Mouse (Mus musculus): ENCODE measurements around the gene Slc25a21. TPM values are rescaled to one million over a fixed set of nuclear protein-coding genes. Genes with fewer than 3 reads are reported as not detected.

Slc25a21 gene
- polyA plus RNA-seq, 1 experiment = not detected

- Histone ChIP-seq H3K36me3 (ENCODE audit: control insufficient read depth, insufficient read depth) (no peaks in the 10 kb centered on the region), H3K4me3 (ENCODE audit: insufficient read depth, poor library complexity, severe bottlenecking) (no peak overlapping the region), H3K79me3 (ENCODE audit: low read depth) (no peaks in the 10 kb centered on the region), H3ac (ENCODE audit: control insufficient read depth, insufficient read length, low read depth) (no peak overlapping the region), H3K27me3 (ENCODE audit: control insufficient read depth, insufficient read depth, insufficient read length) (peaks cover 58% of the 10 kb centered on the region), H3K79me2 (ENCODE audit: control insufficient read depth, insufficient read depth) (no peaks in the 10 kb centered on the region)
- TF ChIP-seq FOSL1 (IDR thresholded peaks at IDR 0.05; ENCODE audit: insufficient read depth, low read length, poor library complexity, severe bottlenecking) (no peak), MYOD1 (IDR thresholded peaks at IDR 0.05; ENCODE audit: control insufficient read depth, insufficient read length, low read depth) (no peak), MYOG (IDR thresholded peaks at IDR 0.05; ENCODE audit: control insufficient read depth, extremely low read depth, insufficient read length) (no peak), USF1 (IDR thresholded peaks at IDR 0.05; ENCODE audit: low read depth) (no peak), MAX (IDR thresholded peaks at IDR 0.05) (no peak), CEBPB (IDR thresholded peaks at IDR 0.05; ENCODE audit: low read depth) (no peak), CTCF (IDR thresholded peaks at IDR 0.05; ENCODE audit: control insufficient read depth, insufficient read depth, insufficient read length) (no peak)
These were observed 502.3 kb downstream of the Slc25a21 start for GRCm38 (mm10) chr12:56694936-56695335.

GRCm38 (mm10) chr12:56694361-56694760 lies 502.9 kb downstream of the Slc25a21 start:
- no peaks in the 10 kb centered on the region for H3K79me2 ChIP-seq (ENCODE audit: control insufficient read depth, insufficient read depth)
- H3K27me3 ChIP-seq (ENCODE audit: control insufficient read depth, insufficient read depth, insufficient read length) = peaks cover 58% of the 10 kb centered on the region

DNA sequence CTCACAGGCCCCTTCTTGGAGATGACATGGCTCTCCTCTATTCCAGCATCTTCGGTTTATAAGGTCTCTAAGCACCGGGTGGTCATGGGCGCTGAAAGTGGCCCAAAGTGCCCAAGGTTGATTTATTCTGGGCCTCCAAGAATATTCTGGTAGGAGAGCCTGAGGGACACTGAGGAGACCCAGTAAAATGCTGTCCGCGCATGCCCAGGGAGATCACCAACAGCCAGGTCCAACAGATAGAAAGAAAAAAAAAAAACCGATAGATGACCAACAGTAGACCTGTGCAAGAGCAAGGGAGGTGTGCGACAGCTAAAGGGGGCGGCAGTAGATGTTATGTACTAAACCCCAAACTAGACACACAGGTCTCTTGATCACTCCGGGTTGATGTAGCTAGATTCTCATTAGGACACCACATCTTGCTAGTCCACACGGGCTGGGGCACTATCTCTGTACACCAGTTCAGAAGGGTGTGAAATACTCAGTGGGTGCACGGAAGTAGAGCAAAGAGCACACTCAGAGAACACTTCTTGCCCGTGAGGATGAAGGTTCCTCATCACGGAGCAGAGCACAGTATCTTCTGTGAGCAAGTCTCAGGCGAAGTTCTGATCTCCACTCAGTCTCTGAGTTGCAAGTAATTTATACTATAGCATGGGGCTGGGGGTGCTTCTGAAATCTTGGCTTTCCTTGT lies 503.7 kb downstream of the Slc25a21 start:
- peaks cover 61% of the 10 kb centered on the region for H3K27me3 ChIP-seq (ENCODE audit: control insufficient read depth, insufficient read depth, insufficient read length)
- no peak for TF ChIP-seq MYOG (IDR thresholded peaks at IDR 0.05; ENCODE audit: control insufficient read depth, extremely low read depth, insufficient read length)
- no peak overlapping the region for H3ac ChIP-seq (ENCODE audit: control insufficient read depth, insufficient read length, low read depth)
- no peaks in the 10 kb centered on the region for H3K79me3 ChIP-seq (ENCODE audit: low read depth)
- H3K36me3 ChIP-seq (ENCODE audit: control insufficient read depth, insufficient read depth) = no peaks in the 10 kb centered on the region
- no peaks in the 10 kb centered on the region for H3K79me2 ChIP-seq (ENCODE audit: control insufficient read depth, insufficient read depth)
- H3K4me3 ChIP-seq (ENCODE audit: insufficient read depth, poor library complexity, severe bottlenecking) = no peak overlapping the region

More at GRCm38 (mm10) chr12:56694361-56694760, 502.9 kb downstream of the Slc25a21 start:
- H3K36me3 ChIP-seq (ENCODE audit: control insufficient read depth, insufficient read depth) = no peaks in the 10 kb centered on the region
- no peaks in the 10 kb centered on the region for H3K79me3 ChIP-seq (ENCODE audit: low read depth)
- no peak overlapping the region for H3K4me3 ChIP-seq (ENCODE audit: insufficient read depth, poor library complexity, severe bottlenecking)
- TF ChIP-seq MYOG (IDR thresholded peaks at IDR 0.05; ENCODE audit: control insufficient read depth, extremely low read depth, insufficient read length) (no peak), CEBPB (IDR thresholded peaks at IDR 0.05; ENCODE audit: low read depth) (no peak), MAX (IDR thresholded peaks at IDR 0.05) (no peak), MYOD1 (IDR thresholded peaks at IDR 0.05; ENCODE audit: control insufficient read depth, insufficient read length, low read depth) (no peak), CTCF (IDR thresholded peaks at IDR 0.05; ENCODE audit: control insufficient read depth, insufficient read depth, insufficient read length) (no peak), USF1 (IDR thresholded peaks at IDR 0.05; ENCODE audit: low read depth) (no peak), FOSL1 (IDR thresholded peaks at IDR 0.05; ENCODE audit: insufficient read depth, low read length, poor library complexity, severe bottlenecking) (no peak)
- no peak overlapping the region for H3ac ChIP-seq (ENCODE audit: control insufficient read depth, insufficient read length, low read depth)

DNA sequence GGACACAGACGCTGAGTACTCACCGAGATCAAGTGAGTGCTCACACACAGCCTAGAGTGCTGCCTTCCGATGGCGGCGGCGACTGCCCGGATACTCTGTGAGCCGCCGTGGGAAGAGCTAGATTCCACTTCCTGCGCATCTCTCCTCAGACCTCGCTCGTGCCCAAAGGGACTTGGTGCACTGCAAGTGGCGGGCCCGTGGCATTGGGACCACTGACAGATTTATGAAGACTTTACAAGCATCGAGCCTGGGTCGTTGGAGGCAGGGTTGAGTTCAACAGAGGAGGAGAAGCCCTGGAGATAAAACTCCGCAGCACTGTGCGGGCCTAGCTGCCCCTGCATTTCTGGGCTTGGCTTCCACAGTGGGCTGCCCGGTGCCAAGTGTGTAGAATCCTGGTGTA lies 504.7 kb downstream of the Slc25a21 start:
- H3K36me3 ChIP-seq (ENCODE audit: control insufficient read depth, insufficient read depth) = no peaks in the 10 kb centered on the region
- no peak overlapping the region for H3ac ChIP-seq (ENCODE audit: control insufficient read depth, insufficient read length, low read depth)
- TF ChIP-seq CTCF (IDR thresholded peaks at IDR 0.05; ENCODE audit: control insufficient read depth, insufficient read depth, insufficient read length) (no peak), CEBPB (IDR thresholded peaks at IDR 0.05; ENCODE audit: low read depth) (no peak), MYOG (IDR thresholded peaks at IDR 0.05; ENCODE audit: control insufficient read depth, extremely low read depth, insufficient read length) (no peak), MYOD1 (IDR thresholded peaks at IDR 0.05; ENCODE audit: control insufficient read depth, insufficient read length, low read depth) (no peak), FOSL1 (IDR thresholded peaks at IDR 0.05; ENCODE audit: insufficient read depth, low read length, poor library complexity, severe bottlenecking) (no peak), USF1 (IDR thresholded peaks at IDR 0.05; ENCODE audit: low read depth) (no peak), MAX (IDR thresholded peaks at IDR 0.05) (no peak)
- no peaks in the 10 kb centered on the region for H3K79me2 ChIP-seq (ENCODE audit: control insufficient read depth, insufficient read depth)
- peaks cover 61% of the 10 kb centered on the region for H3K27me3 ChIP-seq (ENCODE audit: control insufficient read depth, insufficient read depth, insufficient read length)
- H3K4me3 ChIP-seq (ENCODE audit: insufficient read depth, poor library complexity, severe bottlenecking) = no peak overlapping the region
- no peaks in the 10 kb centered on the region for H3K79me3 ChIP-seq (ENCODE audit: low read depth)

DNA sequence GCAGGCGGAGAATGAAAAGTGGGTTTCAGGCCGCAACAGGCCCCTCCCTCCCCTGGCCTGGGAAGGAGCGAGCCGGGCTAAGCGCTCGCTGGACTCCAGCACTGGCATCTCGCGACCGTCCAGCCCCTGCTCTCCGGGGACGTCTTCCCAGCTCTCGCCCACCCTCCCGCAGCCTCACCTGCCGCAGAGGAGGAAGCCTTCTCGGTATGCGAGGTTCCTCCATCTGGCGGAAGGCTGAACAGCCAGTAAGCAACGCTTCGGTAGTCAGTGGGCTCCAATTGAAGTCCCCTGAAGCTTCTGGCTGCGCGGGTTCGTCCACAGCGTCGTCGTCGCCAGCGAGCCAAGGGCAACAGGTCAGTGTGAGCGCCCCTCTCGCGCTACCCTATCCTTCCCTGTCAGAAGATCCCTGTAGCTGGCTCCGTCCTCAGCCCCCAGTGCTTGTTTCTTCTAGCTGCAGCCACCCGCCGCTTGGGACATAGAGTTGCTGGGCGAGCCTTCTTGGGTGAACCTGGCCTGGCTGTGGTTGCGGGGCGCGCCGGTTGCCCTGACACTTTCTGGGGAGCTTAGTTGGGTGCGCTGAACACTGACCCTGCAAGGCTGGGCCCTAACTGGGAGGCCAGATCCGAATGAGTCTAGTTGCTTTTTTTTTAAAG lies 505.7 kb downstream of the Slc25a21 start, which contains the start of gene Pax9:
Pax9 (plus strand) TSS at position 341 of the 653 bp plus-strand sequence.
- Histone ChIP-seq H3ac (ENCODE audit: control insufficient read depth, insufficient read length, low read depth) (no peak within 1 kb of the TSS), H3K4me3 (ENCODE audit: insufficient read depth, poor library complexity, severe bottlenecking) (no peak within 1 kb of the TSS), H3K79me3 (ENCODE audit: low read depth) (no peaks in the 10 kb centered on the region), H3K27me3 (ENCODE audit: control insufficient read depth, insufficient read depth, insufficient read length) (peaks cover 51% of the 10 kb centered on the region), H3K79me2 (ENCODE audit: control insufficient read depth, insufficient read depth) (no peaks in the 10 kb centered on the region), H3K36me3 (ENCODE audit: control insufficient read depth, insufficient read depth) (no peaks in the 10 kb centered on the region)
- TF ChIP-seq MYOD1 (IDR thresholded peaks at IDR 0.05; ENCODE audit: control insufficient read depth, insufficient read length, low read depth) (no peak), CTCF (IDR thresholded peaks at IDR 0.05; ENCODE audit: control insufficient read depth, insufficient read depth, insufficient read length) (no peak), MYOG (IDR thresholded peaks at IDR 0.05; ENCODE audit: control insufficient read depth, extremely low read depth, insufficient read length) (no peak), USF1 (IDR thresholded peaks at IDR 0.05; ENCODE audit: low read depth) (no peak), CEBPB (IDR thresholded peaks at IDR 0.05; ENCODE audit: low read depth) (no peak), MAX (IDR thresholded peaks at IDR 0.05) (no peak), FOSL1 (IDR thresholded peaks at IDR 0.05; ENCODE audit: insufficient read depth, low read length, poor library complexity, severe bottlenecking) (no peak)

Measured in C2C12 (cell line).